Mouse (Mus musculus) C2C12 (cell line): ENCODE data around the gene Fktn.
"Not testable (repeated sequence)": the region's sequence is repeated elsewhere in the genome, so short reads cannot be mapped to it uniquely, and the experiment has no call there.

Experiments
- CTCF ChIP-seq: IDR thresholded peaks from one replicate; pipeline ENCODE4 v1.5.1; 2011; ENCODE audit not compliant: control insufficient read depth, insufficient read depth, insufficient read length
- USF1 ChIP-seq: IDR thresholded peaks from one replicate; pipeline ENCODE4 v1.6.1; 2011; ENCODE audit warnings: low read depth, mild to moderate bottlenecking, control low read depth, moderate library complexity

DNA sequence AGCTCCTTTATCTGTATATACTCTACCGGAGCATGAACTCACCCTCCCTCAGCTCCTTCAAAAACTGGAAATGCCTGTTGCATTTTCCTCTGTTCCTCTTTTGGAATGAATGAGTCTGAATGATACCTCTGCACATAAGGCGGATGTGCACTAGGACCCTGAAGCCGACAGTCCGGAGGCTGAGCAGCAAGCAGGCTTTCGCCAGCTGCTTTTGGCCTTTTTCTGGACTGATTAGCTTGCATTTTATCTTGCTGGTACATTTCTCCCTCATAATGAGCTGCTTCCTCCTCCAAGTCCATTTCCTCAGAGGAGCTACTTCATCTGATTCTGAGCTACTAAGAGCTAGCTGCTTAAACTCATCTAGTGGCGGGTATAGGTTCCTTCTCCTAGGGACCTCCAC is 92.6 kb downstream of the Fktn start:
- TF ChIP-seq CTCF, USF1: not testable (repeated sequence)
